Mouse (Mus musculus): Measurements from ENCODE around the gene Eps8l3. TPM values are rescaled to one million over a fixed set of nuclear protein-coding genes. Genes with fewer than 3 reads are reported as not detected.

Gene Eps8l3
- total and polyA plus RNA-seq, 3 experiments, result 0.12 TPM; not detected in 2

- Histone ChIP-seq H3K9ac (ENCODE audit: control insufficient read depth, low read depth, low read length, poor library complexity, severe bottlenecking) (no peak overlapping the region), H3K36me3 (ENCODE audit: control insufficient read depth in 1 of 2, insufficient read depth in 2 of 2, low read length in 2 of 2) (peaks cover 0 to 4% of the 10 kb centered on the region in 2 experiments; a peak in 2 of 4 replicates), H3K9me3 (replicated peaks; ENCODE audit: insufficient read depth, low read length) (no peaks in the 10 kb centered on the region), H3K27me3 (ENCODE audit: control insufficient read depth in 1 of 2, insufficient read depth in 2 of 2, low read length in 2 of 2) (peaks cover 1 to 3% of the 10 kb centered on the region in 2 experiments), H3K4me3 (ENCODE audit: control insufficient read depth in 1 of 2, insufficient read depth in 1 of 2, low read depth in 2 of 2, low read length in 2 of 2) (no peak overlapping the region), H3K79me2 (ENCODE audit: control insufficient read depth, insufficient read depth, low read length, poor library complexity) (no peaks in the 10 kb centered on the region), H3K4me1 (ENCODE audit: control insufficient read depth in 1 of 2, insufficient read depth in 2 of 2, low read length in 2 of 2) (peaks cover 2 to 12% of the 10 kb centered on the region in 2 experiments; a peak in 2 of 4 replicates), H3K27ac (ENCODE audit: control insufficient read depth, low read depth, low read length) (no peak overlapping the region)
- DNase-seq (ENCODE audit: low read depth, low spot score), result no peak
- no peak for TF ChIP-seq MYC (IDR thresholded peaks at IDR 0.05; ENCODE audit: low read depth, low read length)
- TF ChIP-seq TBP (IDR thresholded peaks at IDR 0.05; ENCODE audit: low read depth, low read length), result no peak
- no peak for TF ChIP-seq KAT2A (conservative IDR thresholded peaks at IDR 0.05; ENCODE audit: low read depth, low read length)
Observed at GRCm38 (mm10) chr3:107929731-107930130, 52.7 kb downstream of the Eps8l3 start.

- Histone ChIP-seq H3K27ac (ENCODE audit: control insufficient read depth, low read depth, low read length) (no peak overlapping the region), H3K4me3 (ENCODE audit: control insufficient read depth in 1 of 2, insufficient read depth in 1 of 2, low read depth in 2 of 2, low read length in 2 of 2) (peak overlapping the region; percentile 40 to 49), H3K4me1 (ENCODE audit: control insufficient read depth in 1 of 2, insufficient read depth in 2 of 2, low read length in 2 of 2) (peaks cover 2 to 12% of the 10 kb centered on the region in 2 experiments; a peak in 2 of 4 replicates), H3K9ac (ENCODE audit: control insufficient read depth, low read depth, low read length, poor library complexity, severe bottlenecking) (0 out of 2 replicates have a peak overlapping the region, but pooled peaks have one; percentile 28), H3K79me2 (ENCODE audit: control insufficient read depth, insufficient read depth, low read length, poor library complexity) (no peaks in the 10 kb centered on the region), H3K36me3 (ENCODE audit: control insufficient read depth in 1 of 2, insufficient read depth in 2 of 2, low read length in 2 of 2) (peaks cover 0 to 4% of the 10 kb centered on the region in 2 experiments; a peak in 2 of 4 replicates), H3K27me3 (ENCODE audit: control insufficient read depth in 1 of 2, insufficient read depth in 2 of 2, low read length in 2 of 2) (no peaks in the 10 kb centered on the region; a peak in 4 of 4 replicates), H3K9me3 (replicated peaks; ENCODE audit: insufficient read depth, low read length) (no peaks in the 10 kb centered on the region)
- TF ChIP-seq KAT2A (conservative IDR thresholded peaks at IDR 0.05; ENCODE audit: low read depth, low read length) (no peak), POLR2AphosphoS2 (IDR thresholded peaks at IDR 0.05; ENCODE audit: low read length) (no peak), GATA1 (IDR thresholded peaks at IDR 0.05; ENCODE audit: low read depth, low read length) (no peak), MAZ (IDR thresholded peaks at IDR 0.05; ENCODE audit: low read depth, low read length) (no peak), MXI1 (IDR thresholded peaks at IDR 0.05; ENCODE audit: low read depth, low read length) (no peak), ELF1 (IDR thresholded peaks at IDR 0.05; ENCODE audit: low read depth, low read length) (no peak), NRF1 (IDR thresholded peaks at IDR 0.05; ENCODE audit: insufficient read depth, low read depth, low read length, poor library complexity, severe bottlenecking) (no peak), MYC (IDR thresholded peaks at IDR 0.05; ENCODE audit: low read depth, low read length) (no peak), GABPA (IDR thresholded peaks at IDR 0.05; ENCODE audit: low read depth, low read length) (no peak), NELFE (IDR thresholded peaks at IDR 0.05; ENCODE audit: low read depth, low read length) (no peak), TBP (IDR thresholded peaks at IDR 0.05; ENCODE audit: low read depth, low read length) (no peak), TAL1 (IDR thresholded peaks at IDR 0.05; ENCODE audit: low read length) (no peak), EP300 (IDR thresholded peaks at IDR 0.05; ENCODE audit: low read depth in 1 of 2, low read length in 2 of 2) (no peak), SIN3A (IDR thresholded peaks at IDR 0.05; ENCODE audit: low read length) (no peak), MAFK (IDR thresholded peaks at IDR 0.05; ENCODE audit: borderline replicate concordance, low read depth, low read length) (no peak), UBTF (IDR thresholded peaks at IDR 0.05; ENCODE audit: borderline replicate concordance, insufficient read depth, low read depth, low read length) (no peak), USF2 (IDR thresholded peaks at IDR 0.05; ENCODE audit: borderline replicate concordance in 1 of 2, insufficient read depth in 1 of 2, low read depth in 1 of 2, low read length in 2 of 2) (no peak), E2F4 (IDR thresholded peaks at IDR 0.05; ENCODE audit: borderline replicate concordance, low read depth, low read length) (no peak)
- DNase-seq (ENCODE audit: low read depth, low spot score), result peak; percentile 13
Observed at GRCm38 (mm10) chr3:107931134-107931533, 54.1 kb downstream of the Eps8l3 start.
